Mouse (Mus musculus) lung, embryonic 15.5 days (tissue): ENCODE measurements around the gene Sycp2l. TPM values are rescaled to one million over a fixed set of nuclear protein-coding genes. Genes with fewer than 3 reads are reported as not detected.

Source experiments
- ATAC-seq: fragments of 200-750 bp; cut with Nextera tagmentation; 2 replicates; pipeline ENCODE4 v1.8.0; 2017; ENCODE audit warnings: moderate number of reproducible peaks, borderline replicate concordance; ENCODE audit not compliant: low FRiP score, low TSS enrichment; ENCODE audit errors: extremely low read depth
- H3K27ac ChIP-seq: fragments of 300-500 bp; sonication (generic); 2 replicates; pipeline ENCODE4 v1.5.1; 2015; ENCODE audit warnings: moderate library complexity, mild to moderate bottlenecking, inconsistent platforms
- H3K27me3 ChIP-seq: fragments of 300-500 bp; sonication (generic); 2 replicates; pipeline ENCODE4 v1.6.1; 2015; ENCODE audit warnings: inconsistent platforms
- H3K36me3 ChIP-seq: fragments of 300-500 bp; sonication (generic); 2 replicates; pipeline ENCODE4 v1.6.1; 2015; ENCODE audit warnings: inconsistent platforms
- H3K4me1 ChIP-seq: fragments of 300-500 bp; sonication (generic); 2 replicates; pipeline ENCODE4 v1.6.1; 2015; ENCODE audit warnings: inconsistent platforms
- H3K4me2 ChIP-seq: fragments of 300-500 bp; sonication (generic); 2 replicates; pipeline ENCODE4 v1.6.1; 2015; ENCODE audit warnings: inconsistent platforms, mild to moderate bottlenecking, moderate library complexity
- H3K4me3 ChIP-seq: fragments of 300-500 bp; sonication (generic); 2 replicates; pipeline ENCODE4 v1.5.1; 2015; ENCODE audit warnings: mild to moderate bottlenecking, inconsistent platforms
- H3K9ac ChIP-seq: fragments of 300-500 bp; sonication (generic); 2 replicates; pipeline ENCODE4 v1.6.1; 2015; ENCODE audit warnings: inconsistent platforms
- H3K9me3 ChIP-seq: fragments of 300-500 bp; sonication (generic); 2 replicates; pipeline ENCODE4 v1.6.1; 2016; ENCODE audit warnings: inconsistent platforms
- WGBS: fragments of 180-500 bp; shearing (Covaris S2); methylation state at CpG from one replicate; pipeline ENCODE4 v1.1.7; 2015; 5-methylcytosine and 5-hydroxymethylcytosine counted together
- polyA plus RNA-seq: library from polyadenylated mRNA; unstranded; fragments of >200 nt; fragmentation: Nextera tagmentation; extraction: Ambion mirVana; gene quantifications from 2 replicates; pipeline ENCODE4 v1.2.1, GENCODE M21; 2015

Gene Sycp2l
- polyA plus RNA-seq, 1 experiment from 2014 or later: not detected

- Histone ChIP-seq H3K27ac (no peak overlapping the region), H3K4me2 (peak overlapping the region; percentile 3; the same call in 1 of the 2 replicates), H3K4me3 (no peak overlapping the region), H3K27me3 (peaks cover 23% of the 10 kb centered on the region), H3K36me3 (no peaks in the 10 kb centered on the region), H3K4me1 (no peaks in the 10 kb centered on the region), H3K9ac (no peak overlapping the region), H3K9me3 (no peaks in the 10 kb centered on the region)
- WGBS: 7% methylated on average over 10 of the region's 10 CpGs
- ATAC-seq: no peak
These were observed 22.8 kb upstream of the Sycp2l start for GRCm38 (mm10) chr13:41091271-41091670.

- Histone ChIP-seq H3K4me1 (no peaks in the 10 kb centered on the region), H3K36me3 (no peaks in the 10 kb centered on the region), H3K9ac (no peak overlapping the region), H3K27me3 (peaks cover 23% of the 10 kb centered on the region), H3K4me2 (no peak overlapping the region), H3K9me3 (no peaks in the 10 kb centered on the region), H3K27ac (no peak overlapping the region), H3K4me3 (no peak overlapping the region)
- ATAC-seq: no peak
- 65% methylated on average over 10 of the region's 10 CpGs for WGBS
These were observed 19.9 kb upstream of the Sycp2l start for GRCm38 (mm10) chr13:41094160-41094559.

GRCm38 (mm10) chr13:41097324-41098058 is 16.6 kb upstream of the Sycp2l start:
- Histone ChIP-seq H3K4me1 (no peaks in the 10 kb centered on the region), H3K36me3 (no peaks in the 10 kb centered on the region), H3K9ac (no peak overlapping the region), H3K4me3 (no peak overlapping the region), H3K27me3 (peaks cover 4% of the 10 kb centered on the region; the same call in 1 of the 2 replicates), H3K9me3 (no peaks in the 10 kb centered on the region), H3K4me2 (no peak overlapping the region), H3K27ac (no peak overlapping the region)
- ATAC-seq: no peak
- 31% methylated on average over 16 of the region's 16 CpGs for WGBS

- no peaks in the 10 kb centered on the region for H3K9me3 ChIP-seq
- H3K4me3 ChIP-seq: no peak overlapping the region
- no peaks in the 10 kb centered on the region; the same call in 1 of the 2 replicates for H3K27me3 ChIP-seq
- WGBS: 76% methylated on average over 15 of the region's 15 CpGs
- H3K4me1 ChIP-seq: no peaks in the 10 kb centered on the region
- H3K27ac ChIP-seq: no peak overlapping the region
- ATAC-seq: no peak
- no peak overlapping the region for H3K4me2 ChIP-seq
- H3K9ac ChIP-seq: no peak overlapping the region
- no peaks in the 10 kb centered on the region for H3K36me3 ChIP-seq
These were observed 15.8 kb upstream of the Sycp2l start for GRCm38 (mm10) chr13:41098325-41098724.

GRCm38 (mm10) chr13:41100031-41100430 is 14.1 kb upstream of the Sycp2l start:
- H3K9me3 ChIP-seq: no peaks in the 10 kb centered on the region
- H3K36me3 ChIP-seq: no peaks in the 10 kb centered on the region
- no peaks in the 10 kb centered on the region for H3K27me3 ChIP-seq
- H3K4me3 ChIP-seq: no peak overlapping the region
- H3K9ac ChIP-seq: no peak overlapping the region
- H3K4me2 ChIP-seq: no peak overlapping the region
- H3K4me1 ChIP-seq: no peaks in the 10 kb centered on the region
- ATAC-seq: no peak
- 92% methylated on average over 2 of the region's 2 CpGs for WGBS
- no peak overlapping the region for H3K27ac ChIP-seq

- Histone ChIP-seq H3K4me1 (no peaks in the 10 kb centered on the region), H3K27ac (no peak overlapping the region), H3K36me3 (no peaks in the 10 kb centered on the region), H3K27me3 (no peaks in the 10 kb centered on the region), H3K9me3 (no peaks in the 10 kb centered on the region), H3K4me3 (no peak overlapping the region), H3K9ac (no peak overlapping the region), H3K4me2 (no peak overlapping the region)
- 68% methylated on average over 12 of the region's 12 CpGs for WGBS
- no peak for ATAC-seq
These were observed 10.1 kb upstream of the Sycp2l start for GRCm38 (mm10) chr13:41103841-41104525.

- Histone ChIP-seq H3K27ac (no peak overlapping the region), H3K4me3 (no peak overlapping the region), H3K9ac (no peak overlapping the region), H3K9me3 (no peaks in the 10 kb centered on the region), H3K36me3 (no peaks in the 10 kb centered on the region), H3K27me3 (0 out of 2 replicates have a peak, but pooled peaks cover 3% of the 10 kb centered on the region), H3K4me2 (no peak overlapping the region), H3K4me1 (no peaks in the 10 kb centered on the region)
- 90% methylated on average over 13 of the region's 13 CpGs for WGBS
- no peak for ATAC-seq
These were observed 8.6 kb upstream of the Sycp2l start for GRCm38 (mm10) chr13:41105541-41105940.

GRCm38 (mm10) chr13:41110935-41111334 is 3.2 kb upstream of the Sycp2l start, which contains the start of gene Gcm2:
TSS of gene Gcm2 (minus strand) at chr13:41111035.
- H3K9me3 ChIP-seq: no peaks in the 10 kb centered on the region
- no peak within 1 kb of the TSS for H3K4me2 ChIP-seq
- 76% methylated on average over 2 of the region's 3 CpGs for whole genome bisulfite sequencing
- H3K9ac ChIP-seq: no peak within 1 kb of the TSS
- ATAC-seq: no peak
- no peak within 1 kb of the TSS for H3K4me3 ChIP-seq
- no peaks in the 10 kb centered on the region for H3K36me3 ChIP-seq
- peaks cover 9% of the 10 kb centered on the region; the same call in 1 of the 2 replicates for H3K27me3 ChIP-seq
- no peak within 1 kb of the TSS for H3K27ac ChIP-seq
- H3K4me1 ChIP-seq: no peaks in the 10 kb centered on the region

- Histone ChIP-seq H3K27ac (no peak overlapping the region), H3K9ac (no peak overlapping the region), H3K4me3 (no peak overlapping the region), H3K4me2 (no peak overlapping the region), H3K27me3 (no peaks in the 10 kb centered on the region; the same call in 1 of the 2 replicates), H3K36me3 (no peaks in the 10 kb centered on the region), H3K9me3 (no peaks in the 10 kb centered on the region), H3K4me1 (no peaks in the 10 kb centered on the region)
- ATAC-seq: no peak
- WGBS: 30% methylated on average over 9 of the region's 9 CpGs
These were observed 5.2 kb downstream of the Sycp2l start for GRCm38 (mm10) chr13:41119152-41119945.

- no peak overlapping the region for H3K27ac ChIP-seq
- no peaks in the 10 kb centered on the region for H3K9me3 ChIP-seq
- ATAC-seq: no peak
- no peaks in the 10 kb centered on the region for H3K27me3 ChIP-seq
- 92% methylated on average over 6 of the region's 6 CpGs for WGBS
- H3K4me3 ChIP-seq: no peak overlapping the region
- H3K36me3 ChIP-seq: no peaks in the 10 kb centered on the region
- H3K9ac ChIP-seq: no peak overlapping the region
- H3K4me1 ChIP-seq: no peaks in the 10 kb centered on the region
- no peak overlapping the region for H3K4me2 ChIP-seq
These were observed 9.6 kb downstream of the Sycp2l start for GRCm38 (mm10) chr13:41123666-41124225.

GRCm38 (mm10) chr13:41128326-41128725 is 14.2 kb downstream of the Sycp2l start:
- Histone ChIP-seq H3K9me3 (no peaks in the 10 kb centered on the region), H3K27me3 (no peaks in the 10 kb centered on the region), H3K4me3 (no peak overlapping the region), H3K27ac (no peak overlapping the region), H3K4me2 (no peak overlapping the region), H3K9ac (no peak overlapping the region), H3K4me1 (0 out of 2 replicates have a peak, but pooled peaks cover 6% of the 10 kb centered on the region), H3K36me3 (no peaks in the 10 kb centered on the region)
- ATAC-seq: no peak
- WGBS: 78% methylated on average over 8 of the region's 8 CpGs
